Mouse (Mus musculus) embryonic facial prominence, embryonic 14.5 days (tissue): Measurements from ENCODE around the gene Krtap4-6. TPM values are rescaled to one million over a fixed set of nuclear protein-coding genes. Genes with fewer than 3 reads are reported as not detected.
"Not testable (repeated sequence)": the region's sequence is repeated elsewhere in the genome, so short reads cannot be mapped to it uniquely, and the experiment has no call there.

ENCODE experiments used
- ATAC-seq: fragments of 200-750 bp; cut with Nextera tagmentation; 2 replicates; pipeline ENCODE4 v1.8.0; 2017; ENCODE audit warnings: low read depth, moderate number of reproducible peaks, moderate TSS enrichment
- DNase-seq: peaks from one replicate; pipeline ENCODE4 v3.0.0-alpha.2; 2015; ENCODE audit warnings: low spot score
- H3K27ac ChIP-seq: fragments of 300-500 bp; sonication (generic); replicated peaks from 2 replicates; pipeline ENCODE4 v1.5.1; 2014; ENCODE audit warnings: low read depth, mild to moderate bottlenecking, low read length, moderate library complexity
- H3K27me3 ChIP-seq: fragments of 300-500 bp; sonication (generic); replicated peaks from 2 replicates; pipeline ENCODE4 v1.6.1; 2014; ENCODE audit warnings: low read length; ENCODE audit not compliant: control insufficient read depth, insufficient read depth
- H3K36me3 ChIP-seq: fragments of 300-500 bp; sonication (generic); 2 replicates; pipeline ENCODE4 v1.6.1; 2014; ENCODE audit warnings: low read length, mixed read lengths; ENCODE audit not compliant: control insufficient read depth, insufficient read depth
- H3K4me1 ChIP-seq: fragments of 300-500 bp; sonication (generic); 2 replicates; pipeline ENCODE4 v1.6.1; 2014; ENCODE audit warnings: antibody characterized with exemption, low read length; ENCODE audit not compliant: control insufficient read depth, insufficient read depth
- H3K4me2 ChIP-seq: fragments of 300-500 bp; sonication (generic); 2 replicates; pipeline ENCODE4 v1.6.1; 2014; ENCODE audit warnings: low read depth, mild to moderate bottlenecking, low read length, moderate library complexity, mixed read lengths
- H3K4me3 ChIP-seq: fragments of 300-500 bp; sonication (generic); 2 replicates; pipeline ENCODE4 v1.5.1; 2014; ENCODE audit warnings: low read depth, mild to moderate bottlenecking, low read length
- H3K9ac ChIP-seq: fragments of 300-500 bp; sonication (generic); 2 replicates; pipeline ENCODE4 v1.6.1; 2014; ENCODE audit warnings: low read depth, mild to moderate bottlenecking, low read length, moderate library complexity, mixed read lengths
- H3K9me3 ChIP-seq: fragments of 300-500 bp; sonication (generic); 2 replicates; pipeline ENCODE4 v1.6.1; 2016; ENCODE audit warnings: low read length; ENCODE audit not compliant: control insufficient read depth
- WGBS: fragments of 180-500 bp; shearing (Covaris S2); extraction: QIAGEN DNeasy Blood & Tissue Kit; methylation state at CpG from one replicate; pipeline ENCODE4 v1.1.7; 2014; 5-methylcytosine and 5-hydroxymethylcytosine counted together
- polyA plus RNA-seq: library from polyadenylated mRNA; unstranded; fragments of >200 nt; fragmentation: Nextera tagmentation; extraction: Ambion mirVana; gene quantifications from 2 replicates; pipeline ENCODE4 v1.2.1, GENCODE M21; 2014

Gene Krtap4-6
- polyA plus RNA-seq, 1 experiment from 2014 or later = not detected

- no peak overlapping the region for H3K27ac ChIP-seq
- H3K27me3 ChIP-seq = no peaks in the 10 kb centered on the region
- no peaks in the 10 kb centered on the region for H3K36me3 ChIP-seq
- H3K4me2 ChIP-seq = no peak overlapping the region
- ATAC-seq (no peak), DNase-seq (peak; percentile 46)
- 67% methylated on average over 15 of the region's 15 CpGs for WGBS
- H3K9ac ChIP-seq = no peak overlapping the region
- H3K4me1 ChIP-seq = no peaks in the 10 kb centered on the region
- H3K9me3 ChIP-seq = no peaks in the 10 kb centered on the region
- no peak overlapping the region for H3K4me3 ChIP-seq
These were observed 19.3 kb downstream of the Krtap4-6 start for GRCm38 (mm10) chr11:99646444-99646843.

- Histone ChIP-seq H3K9ac (no peak overlapping the region), H3K4me1 (no peaks in the 10 kb centered on the region), H3K27me3 (no peaks in the 10 kb centered on the region), H3K9me3 (no peaks in the 10 kb centered on the region), H3K27ac (no peak overlapping the region), H3K4me2 (no peak overlapping the region), H3K36me3 (no peaks in the 10 kb centered on the region), H3K4me3 (no peak overlapping the region)
- no peak for ATAC-seq
- WGBS = 60% methylated on average over 3 of the region's 3 CpGs
- no peak for DNase-seq
These were observed 21.4 kb downstream of the Krtap4-6 start for GRCm38 (mm10) chr11:99644351-99644750.

GRCm38 (mm10) chr11:99643635-99644139 is 22.1 kb downstream of the Krtap4-6 start, which contains the start of gene Krtap4-7:
Krtap4-7 (minus strand) TSS chr11:99644089.
- H3K27ac ChIP-seq, H3K27me3 ChIP-seq, DNase-seq, ATAC-seq, H3K4me2 ChIP-seq, H3K4me3 ChIP-seq, H3K9ac ChIP-seq, H3K36me3 ChIP-seq, H3K9me3 ChIP-seq, H3K4me1 ChIP-seq: not testable (repeated sequence)
- WGBS = 82% methylated on average over 9 of the region's 9 CpGs

- ATAC-seq (no peak), DNase-seq (peak; percentile 19)
- Histone ChIP-seq H3K36me3 (no peaks in the 10 kb centered on the region), H3K4me3 (no peak overlapping the region), H3K9ac (no peak overlapping the region), H3K27me3 (no peaks in the 10 kb centered on the region), H3K4me2 (no peak overlapping the region), H3K27ac (no peak overlapping the region), H3K9me3 (no peaks in the 10 kb centered on the region), H3K4me1 (no peaks in the 10 kb centered on the region)
- WGBS = 20% methylated on average over 1 of the region's 1 CpGs
These were observed 24.8 kb downstream of the Krtap4-6 start for GRCm38 (mm10) chr11:99640926-99641325.

- Histone ChIP-seq H3K36me3 (no peaks in the 10 kb centered on the region), H3K4me1 (no peaks in the 10 kb centered on the region), H3K27me3 (no peaks in the 10 kb centered on the region; the same call in 1 of the 2 replicates), H3K27ac (no peak overlapping the region), H3K4me3 (no peak overlapping the region), H3K9ac (no peak overlapping the region), H3K4me2 (no peak overlapping the region), H3K9me3 (no peaks in the 10 kb centered on the region)
- peak; percentile 71 for DNase-seq
- 57% methylated on average over 1 of the region's 1 CpGs for WGBS
- no peak for ATAC-seq
These were observed 28.7 kb downstream of the Krtap4-6 start for GRCm38 (mm10) chr11:99637086-99637485.

GRCm38 (mm10) chr11:99634653-99635134 is 31.1 kb downstream of the Krtap4-6 start, which contains the start of gene Krtap4-2:
Krtap4-2 (minus strand) TSS chr11:99635084.
- Histone ChIP-seq H3K27me3 (no peaks in the 10 kb centered on the region; the same call in 1 of the 2 replicates), H3K4me2 (no peak within 1 kb of the TSS), H3K36me3 (no peaks in the 10 kb centered on the region), H3K9me3 (no peaks in the 10 kb centered on the region), H3K27ac (no peak within 1 kb of the TSS), H3K4me3 (no peak within 1 kb of the TSS), H3K9ac (no peak within 1 kb of the TSS), H3K4me1 (no peaks in the 10 kb centered on the region)
- DNase-seq (no peak), ATAC-seq (no peak)
- WGBS = 21% methylated on average over 4 of the region's 8 CpGs

GRCm38 (mm10) chr11:99633293-99633692 is 32.5 kb downstream of the Krtap4-6 start:
- no peak for ATAC-seq
- no peaks in the 10 kb centered on the region; the same call in 1 of the 2 replicates for H3K27me3 ChIP-seq
- H3K9ac ChIP-seq = no peak overlapping the region
- no peaks in the 10 kb centered on the region for H3K9me3 ChIP-seq
- no peak overlapping the region for H3K27ac ChIP-seq
- no peak overlapping the region for H3K4me3 ChIP-seq
- H3K4me2 ChIP-seq = no peak overlapping the region
- no peak for DNase-seq
- 63% methylated on average over 2 of the region's 2 CpGs for WGBS
- H3K36me3 ChIP-seq = no peaks in the 10 kb centered on the region
- no peaks in the 10 kb centered on the region for H3K4me1 ChIP-seq

GRCm38 (mm10) chr11:99630890-99631289 is 34.9 kb downstream of the Krtap4-6 start:
- no peak overlapping the region for H3K27ac ChIP-seq
- no peaks in the 10 kb centered on the region for H3K9me3 ChIP-seq
- DNase-seq (no peak), ATAC-seq (no peak)
- H3K4me3 ChIP-seq = no peak overlapping the region
- WGBS = 71% methylated on average over 3 of the region's 3 CpGs
- H3K9ac ChIP-seq = no peak overlapping the region
- H3K4me1 ChIP-seq = no peaks in the 10 kb centered on the region
- H3K4me2 ChIP-seq = no peak overlapping the region
- no peaks in the 10 kb centered on the region; the same call in 1 of the 2 replicates for H3K27me3 ChIP-seq
- H3K36me3 ChIP-seq = no peaks in the 10 kb centered on the region

GRCm38 (mm10) chr11:99628138-99628537 is 37.6 kb downstream of the Krtap4-6 start, which contains the start of gene Krtap4-1:
Krtap4-1 (minus strand) TSS chr11:99628238.
- no peak within 1 kb of the TSS for H3K27ac ChIP-seq
- H3K9ac ChIP-seq = no peak within 1 kb of the TSS
- 67% methylated on average over 4 of the region's 4 CpGs for WGBS
- DNase-seq (no peak), ATAC-seq (no peak)
- no peak within 1 kb of the TSS for H3K4me2 ChIP-seq
- H3K4me3 ChIP-seq = no peak within 1 kb of the TSS
- H3K27me3 ChIP-seq = no peaks in the 10 kb centered on the region
- no peaks in the 10 kb centered on the region for H3K36me3 ChIP-seq
- no peaks in the 10 kb centered on the region for H3K4me1 ChIP-seq
- H3K9me3 ChIP-seq = no peaks in the 10 kb centered on the region
